Mouse (Mus musculus): Measurements from ENCODE around the gene Phf6.

- TF ChIP-seq POLR2A (IDR thresholded peaks at IDR 0.05; ENCODE audit: borderline replicate concordance, insufficient read depth, low read length) (no peak), CTCF (IDR thresholded peaks at IDR 0.05; ENCODE audit: borderline replicate concordance, insufficient read depth, low read depth, low read length) (no peak)
These were observed 18.1 kb downstream of the Phf6 start for GRCm38 (mm10) chrX:52930191-52930590.
